Mouse (Mus musculus): Measurements from ENCODE around the gene Lrp6.

GRCm38 (mm10) chr6:134540161-134540560 lies 26.6 kb downstream of the Lrp6 start:
- TF ChIP-seq CTCF (conservative IDR thresholded peaks at IDR 0.05; ENCODE audit: insufficient read depth, insufficient read length, low read depth, low read length), result no peak
- no peak for TF ChIP-seq POLR2A (IDR thresholded peaks at IDR 0.05; ENCODE audit: low read depth, low read length)

Measured in kidney, adult 2 months (tissue).